Mouse (Mus musculus) brown adipose tissue, adult 24 weeks (tissue): ENCODE results near the gene Notch4. TPM values are rescaled to one million over a fixed set of nuclear protein-coding genes. Genes with fewer than 3 reads are reported as not detected.

ENCODE experiments used
- H3K27ac ChIP-seq: fragments of 200-500 bp; replicated peaks from 2 replicates; pipeline ENCODE4 v1.5.1; 2012; ENCODE audit warnings: low read depth, mild to moderate bottlenecking, low read length
- H3K4me1 ChIP-seq: fragments of 200-500 bp; 2 replicates; pipeline ENCODE4 v1.6.1; 2012; ENCODE audit warnings: low read length, mixed read lengths; ENCODE audit not compliant: control insufficient read depth, insufficient read depth, insufficient read length
- H3K4me3 ChIP-seq: fragments of 200-500 bp; 2 replicates; pipeline ENCODE4 v1.5.1; 2012; ENCODE audit warnings: low read depth, mild to moderate bottlenecking, low read length, moderate library complexity; ENCODE audit not compliant: insufficient read depth
- polyA plus RNA-seq: library from polyadenylated mRNA; stranded (reverse); fragments of >200 nt; gene quantifications from 2 replicates; pipeline ENCODE4 v1.2.4, GENCODE M21; 2012; ENCODE audit not compliant: missing spikeins, insufficient read depth, insufficient read length

The Notch4 gene
- polyA plus RNA-seq, 1 experiment: 3.8 TPM

GRCm38 (mm10) chr17:34560438-34560837 is 3.6 kb upstream of the Notch4 start:
- H3K4me1 ChIP-seq: peaks cover 26% of the 10 kb centered on the region
- H3K27ac ChIP-seq: peak overlapping the region; percentile 40; the same call in 1 of the 2 replicates

GRCm38 (mm10) chr17:34561200-34561599 is 2.9 kb upstream of the Notch4 start:
- Histone ChIP-seq H3K4me3 (peak overlapping the region; percentile 35), H3K4me1 (peaks cover 21% of the 10 kb centered on the region), H3K27ac (peak overlapping the region; percentile 86)

More at GRCm38 (mm10) chr17:34560438-34560837, 3.6 kb upstream of the Notch4 start:
- no peak overlapping the region for H3K4me3 ChIP-seq

DNA sequence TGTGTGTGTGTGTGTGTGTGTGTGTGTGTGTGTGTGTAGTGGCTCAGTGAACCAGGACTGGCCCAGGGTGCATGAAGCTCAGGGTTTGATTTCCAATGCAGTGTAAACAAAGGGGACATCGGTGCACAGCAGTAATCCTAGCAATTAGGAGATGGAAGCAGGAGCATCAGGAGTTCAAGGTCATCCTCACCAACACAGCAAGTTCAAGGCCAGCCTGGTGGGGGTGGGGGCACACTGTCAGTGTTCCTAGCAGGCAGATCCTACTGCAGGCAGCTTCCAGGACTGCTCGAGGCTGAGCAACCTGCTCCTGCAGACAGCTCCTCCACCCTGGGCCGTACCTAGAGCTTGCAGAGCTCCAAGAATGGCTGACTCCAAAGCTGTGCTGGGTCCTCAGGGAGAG is 1.5 kb upstream of the Notch4 start:
- no peak overlapping the region for H3K4me3 ChIP-seq
- H3K4me1 ChIP-seq: peaks cover 8% of the 10 kb centered on the region
- H3K27ac ChIP-seq: peak overlapping the region; percentile 39; the same call in 1 of the 2 replicates

DNA sequence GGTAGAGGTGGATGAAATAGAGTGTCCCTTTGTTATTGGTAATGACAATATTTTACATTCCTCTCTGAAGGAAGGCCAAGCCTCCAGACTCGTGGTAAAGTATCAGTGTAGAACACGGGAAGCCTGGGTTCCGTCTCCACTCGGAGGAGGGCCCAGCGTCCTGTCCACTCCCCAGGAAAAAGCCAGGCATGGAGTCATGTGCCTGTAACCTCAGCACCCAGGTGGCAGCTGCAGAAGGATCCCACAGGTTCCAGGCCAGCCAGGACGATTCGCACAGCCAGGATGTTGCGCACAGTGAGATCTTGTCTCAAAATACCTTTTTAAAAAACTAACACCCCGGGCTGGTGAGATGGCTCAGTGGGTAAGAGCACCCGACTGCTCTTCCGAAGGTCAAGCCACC is 714 bp upstream of the Notch4 start:
- Histone ChIP-seq H3K4me3 (no peak overlapping the region), H3K27ac (peak overlapping the region; percentile 81), H3K4me1 (peaks cover 7% of the 10 kb centered on the region)

- peak overlapping the region; percentile 67 for H3K4me3 ChIP-seq
- peaks cover 4% of the 10 kb centered on the region for H3K4me1 ChIP-seq
- H3K27ac ChIP-seq: peak overlapping the region; percentile 100
Observed at GRCm38 (mm10) chr17:34564796-34565195, 728 bp downstream of the Notch4 start.

GRCm38 (mm10) chr17:34567311-34567710 is 3.2 kb downstream of the Notch4 start:
- H3K4me3 ChIP-seq: no peak overlapping the region
- no peaks in the 10 kb centered on the region; the same call in 1 of the 2 replicates for H3K4me1 ChIP-seq
- H3K27ac ChIP-seq: no peak overlapping the region

GRCm38 (mm10) chr17:34568421-34568820 is 4.4 kb downstream of the Notch4 start:
- Histone ChIP-seq H3K4me3 (no peak overlapping the region), H3K27ac (no peak overlapping the region), H3K4me1 (no peaks in the 10 kb centered on the region)

DNA sequence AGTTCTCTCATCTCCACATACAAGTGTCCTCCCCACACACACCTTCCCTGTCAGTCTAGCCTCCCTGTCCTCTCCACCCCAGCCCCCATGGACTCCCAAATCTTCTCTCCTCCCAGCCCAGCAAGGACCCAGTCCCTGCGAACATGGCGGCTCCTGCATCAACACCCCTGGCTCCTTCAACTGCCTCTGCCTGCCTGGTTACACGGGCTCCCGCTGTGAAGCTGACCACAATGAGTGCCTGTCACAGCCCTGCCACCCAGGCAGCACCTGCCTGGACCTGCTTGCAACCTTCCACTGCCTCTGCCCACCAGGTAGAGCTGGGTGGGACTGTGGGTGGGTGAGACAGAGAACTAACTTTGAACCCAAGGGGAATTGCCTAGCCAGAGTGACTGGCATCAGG is 5.9 kb downstream of the Notch4 start:
- Histone ChIP-seq H3K4me3 (no peak overlapping the region), H3K27ac (no peak overlapping the region), H3K4me1 (no peaks in the 10 kb centered on the region)

DNA sequence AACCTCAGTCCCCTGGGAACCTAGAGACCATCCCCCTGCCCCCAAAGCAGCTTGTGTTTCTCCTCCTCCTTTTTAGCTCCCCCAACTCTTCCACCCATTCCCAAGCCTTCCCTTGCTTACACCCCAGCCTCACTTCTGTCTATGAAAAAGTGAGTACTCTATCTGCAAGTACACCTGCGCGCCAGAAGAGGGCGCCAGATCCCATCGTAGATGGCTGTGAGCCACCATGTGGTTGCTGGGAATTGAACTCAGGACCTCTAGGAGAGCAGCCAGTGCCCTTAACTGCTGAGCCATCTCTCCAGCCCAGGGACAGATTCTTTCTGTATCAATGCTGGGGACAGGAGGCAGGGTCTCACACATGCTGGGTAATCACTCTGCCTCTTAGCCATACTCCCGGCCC is 7.8 kb downstream of the Notch4 start:
- Histone ChIP-seq H3K4me3 (no peak overlapping the region), H3K4me1 (no peaks in the 10 kb centered on the region), H3K27ac (no peak overlapping the region)

- Histone ChIP-seq H3K27ac (no peak overlapping the region), H3K4me1 (no peaks in the 10 kb centered on the region), H3K4me3 (no peak overlapping the region)
Observed at GRCm38 (mm10) chr17:34572361-34572760, 8.3 kb downstream of the Notch4 start.

- no peak overlapping the region for H3K4me3 ChIP-seq
- H3K4me1 ChIP-seq: no peaks in the 10 kb centered on the region
- H3K27ac ChIP-seq: no peak overlapping the region
Observed at GRCm38 (mm10) chr17:34576577-34576976, 12.5 kb downstream of the Notch4 start.

GRCm38 (mm10) chr17:34578070-34578469 is 14.0 kb downstream of the Notch4 start:
- H3K27ac ChIP-seq: no peak overlapping the region
- H3K4me3 ChIP-seq: no peak overlapping the region
- no peaks in the 10 kb centered on the region for H3K4me1 ChIP-seq

DNA sequence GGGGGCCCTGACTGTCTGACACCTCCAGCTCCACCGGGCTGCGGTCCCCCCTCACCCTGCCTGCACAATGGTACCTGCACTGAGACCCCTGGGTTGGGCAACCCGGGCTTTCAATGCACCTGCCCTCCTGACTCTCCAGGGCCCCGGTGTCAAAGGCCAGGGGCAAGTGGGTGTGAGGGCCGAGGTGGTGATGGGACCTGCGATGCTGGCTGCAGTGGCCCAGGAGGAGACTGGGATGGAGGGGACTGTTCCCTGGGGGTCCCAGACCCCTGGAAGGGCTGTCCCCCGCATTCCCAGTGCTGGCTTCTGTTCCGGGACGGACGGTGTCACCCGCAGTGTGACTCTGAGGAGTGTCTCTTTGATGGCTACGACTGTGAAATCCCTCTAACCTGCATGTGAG is 18.5 kb downstream of the Notch4 start:
- no peak overlapping the region for H3K4me3 ChIP-seq
- 0 out of 2 replicates have a peak, but pooled peaks cover 4% of the 10 kb centered on the region for H3K4me1 ChIP-seq
- H3K27ac ChIP-seq: no peak overlapping the region

GRCm38 (mm10) chr17:34583397-34583796 is 19.3 kb downstream of the Notch4 start:
- H3K27ac ChIP-seq: no peak overlapping the region
- H3K4me3 ChIP-seq: no peak overlapping the region
- H3K4me1 ChIP-seq: 0 out of 2 replicates have a peak, but pooled peaks cover 8% of the 10 kb centered on the region

DNA sequence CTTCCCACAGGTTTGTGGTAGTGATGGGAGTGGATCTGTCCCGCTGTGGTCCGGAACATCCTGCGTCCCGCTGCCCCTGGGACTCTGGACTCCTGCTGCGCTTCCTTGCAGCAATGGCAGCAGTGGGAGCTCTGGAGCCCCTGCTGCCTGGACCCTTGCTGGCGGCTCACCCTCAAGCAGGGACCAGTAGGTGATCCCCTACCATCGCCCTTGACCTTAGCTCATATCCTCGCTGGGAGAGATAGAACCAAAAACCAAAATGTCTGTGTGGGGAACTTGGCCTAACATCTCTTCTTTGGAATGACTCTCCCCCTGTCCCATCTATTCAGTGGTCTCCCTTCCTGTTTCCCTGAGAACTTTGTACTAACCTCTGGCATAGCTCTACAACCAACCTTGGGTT is 19.8 kb downstream of the Notch4 start:
- H3K4me1 ChIP-seq: 0 out of 2 replicates have a peak, but pooled peaks cover 9% of the 10 kb centered on the region
- no peak overlapping the region for H3K4me3 ChIP-seq
- H3K27ac ChIP-seq: no peak overlapping the region

GRCm38 (mm10) chr17:34585121-34585520 is 21.1 kb downstream of the Notch4 start:
- Histone ChIP-seq H3K4me1 (peaks cover 12% of the 10 kb centered on the region; the same call in 1 of the 2 replicates), H3K27ac (no peak overlapping the region), H3K4me3 (no peak overlapping the region)
